Mouse (Mus musculus): ENCODE measurements around the gene Atp13a5.

DNA sequence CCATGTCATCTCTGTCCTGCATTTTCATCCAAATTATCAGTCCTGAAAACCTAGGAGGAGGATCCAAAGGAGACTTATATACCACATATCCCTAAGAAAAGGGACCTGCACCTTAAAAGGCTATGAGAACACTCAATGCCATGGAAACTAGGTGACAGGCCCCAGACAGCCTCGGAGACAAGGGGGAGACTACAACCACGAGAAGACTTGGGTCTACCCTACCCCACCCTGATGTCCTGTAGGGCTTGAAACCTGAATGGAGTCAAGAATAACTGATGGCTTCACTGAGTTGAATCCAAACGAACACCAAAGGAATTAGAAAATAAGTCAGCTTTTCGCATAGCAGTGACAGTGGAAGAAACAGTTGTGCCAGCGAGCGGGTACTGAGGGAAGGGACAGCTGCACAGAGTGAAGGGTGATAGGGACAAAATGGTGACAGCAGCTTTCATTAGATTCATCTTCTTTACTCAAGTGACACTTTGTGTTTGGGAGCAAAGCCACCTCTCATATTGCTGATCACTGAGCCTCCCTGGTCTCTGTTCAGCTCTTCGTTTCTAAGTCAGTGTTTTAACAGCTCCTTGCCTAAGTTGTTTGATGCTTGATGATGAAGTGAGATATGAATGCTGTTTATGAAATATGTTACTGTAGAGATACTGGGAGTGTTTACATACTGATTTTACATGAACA, 53.2 kb downstream of the Atp13a5 start:
- TF ChIP-seq GATA1 (IDR thresholded peaks at IDR 0.05; ENCODE audit: borderline replicate concordance, low read length) (no peak), FLI1 (IDR thresholded peaks at IDR 0.05; ENCODE audit: low read length) (no peak)

Measured in megakaryocyte, embryonic 14.5 days (primary cell).